Mouse (Mus musculus): ENCODE measurements around the gene Tmem89. TPM values are rescaled to one million over a fixed set of nuclear protein-coding genes. Genes with fewer than 3 reads are reported as not detected.

Gene Tmem89
- not detected for polyA plus RNA-seq (2017; shearing (Covaris generic))

DNA sequence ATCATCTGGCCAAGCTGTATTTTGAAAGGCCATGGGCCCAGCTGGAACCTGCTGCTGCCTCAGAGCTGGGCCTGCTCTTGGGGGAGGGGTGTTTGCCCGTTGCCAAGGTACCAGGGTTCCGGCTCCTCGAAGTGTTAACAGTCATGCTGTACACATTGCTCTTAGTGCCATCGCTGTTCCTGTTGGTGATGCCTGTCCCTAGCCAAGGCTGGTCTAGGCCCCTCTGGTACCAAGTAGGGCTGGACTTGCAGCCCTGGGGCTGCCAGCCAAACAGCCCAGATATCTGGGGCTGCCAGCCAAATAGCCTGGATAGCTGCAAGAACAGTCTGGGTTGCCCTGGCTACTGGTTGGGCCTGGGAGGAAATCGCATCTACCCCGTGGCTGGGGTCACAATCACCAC lies at the start of gene Tmem89:
Gene Tmem89 (plus strand): TSS at position 129 of the 400 bp plus-strand sequence.

DNA sequence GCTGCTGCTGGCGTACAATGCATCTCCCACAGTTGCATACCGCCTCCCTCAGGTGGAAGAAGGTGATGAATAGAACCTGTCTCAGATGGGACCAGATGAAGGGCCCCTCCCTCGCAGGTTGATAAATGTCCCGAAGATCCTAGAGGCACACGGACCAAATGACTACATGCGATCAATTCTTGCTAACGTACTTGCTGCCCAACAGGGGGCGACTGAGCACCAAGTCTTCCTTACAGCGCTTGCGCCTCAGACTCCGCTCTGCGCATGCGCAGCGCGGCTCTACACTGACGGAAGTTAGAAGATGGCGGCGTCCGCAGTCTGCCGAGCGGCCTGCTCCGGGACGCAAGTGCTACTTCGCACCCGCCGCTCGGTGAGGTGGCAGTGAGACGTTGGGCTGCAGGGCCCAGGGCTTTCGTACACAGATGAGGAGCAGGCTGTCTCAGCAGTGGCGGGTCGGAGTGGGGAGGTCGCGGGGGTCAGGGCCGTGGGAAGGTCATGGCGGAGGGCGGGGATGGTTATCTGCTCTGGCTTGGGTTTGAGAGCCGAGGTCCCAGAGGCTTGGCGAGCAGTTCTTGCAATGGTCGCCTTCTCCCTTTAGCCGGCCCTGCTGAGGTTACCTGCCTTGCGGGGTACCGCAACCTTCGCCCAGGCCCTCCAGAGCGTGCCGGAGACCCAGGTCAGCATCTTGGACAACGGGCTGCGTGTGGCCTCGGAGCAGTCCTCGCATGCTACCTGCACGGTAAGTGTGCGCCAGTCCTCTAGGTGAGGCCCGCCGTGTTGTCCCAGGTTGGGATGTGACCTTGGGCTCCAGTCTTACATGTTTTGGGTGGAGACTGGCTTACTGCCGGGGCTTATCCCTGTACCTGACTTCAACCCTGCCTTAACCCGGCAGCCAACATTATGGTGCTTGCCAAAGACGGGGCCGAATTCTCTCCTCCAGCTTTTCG lies 22.3 kb downstream of the Tmem89 start, which contains the start of gene Uqcrc1:
Gene Uqcrc1 (plus strand): TSS at position 216 of the 947 bp plus-strand sequence.

DNA sequence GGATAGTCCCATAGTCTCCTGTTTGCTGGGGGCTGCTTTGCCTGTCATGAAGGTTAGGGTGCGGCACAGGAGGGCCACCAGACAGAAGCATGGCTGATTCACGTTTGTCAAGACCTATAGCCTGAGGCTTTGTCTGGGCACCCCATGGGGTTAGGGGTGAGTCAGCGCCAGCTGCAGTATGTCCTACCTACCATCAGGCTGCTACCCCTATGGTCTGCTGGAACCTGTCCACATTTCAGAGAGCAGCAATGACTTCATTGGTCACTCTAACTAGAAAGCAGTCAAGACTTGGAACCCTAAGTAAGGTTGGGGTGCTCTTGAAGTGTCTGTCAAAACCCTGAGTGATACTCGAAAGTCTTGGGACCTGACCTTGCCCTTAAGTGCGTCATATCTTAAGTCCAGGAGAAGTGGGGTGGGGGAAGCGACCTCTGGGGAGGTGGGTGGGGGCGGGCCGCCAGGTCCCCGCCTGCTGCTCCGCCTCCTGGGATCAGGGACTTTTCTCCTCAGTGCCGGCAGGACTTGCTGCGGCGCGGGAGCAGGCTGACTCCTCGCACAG lies 38.7 kb downstream of the Tmem89 start, which contains the start of gene Col7a1:
Gene Col7a1 (plus strand): TSS at position 506 of the 556 bp plus-strand sequence.

Other genes starting within 250 kb of the Tmem89 start
- gene Prkar2a, start 225.3 kb upstream of the Tmem89 start, polyA plus RNA-seq (2017; shearing (Covaris generic)) = 3.0 TPM
- gene Ip6k2, start 130.8 kb upstream of the Tmem89 start, polyA plus RNA-seq (2017; shearing (Covaris generic)) = 15.2 TPM
- 7.7 TPM for gene Nckipsd, start 106.3 kb upstream of the Tmem89 start, polyA plus RNA-seq (2017; shearing (Covaris generic))
- gene Celsr3, start 88.3 kb upstream of the Tmem89 start, polyA plus RNA-seq (2017; shearing (Covaris generic)) = not detected
- 17.7 TPM for gene Slc26a6, start 61.3 kb upstream of the Tmem89 start, polyA plus RNA-seq (2017; shearing (Covaris generic))
- 386 TPM for gene Uqcrc1, start 22.0 kb downstream of the Tmem89 start, polyA plus RNA-seq (2017; shearing (Covaris generic))
- gene Col7a1, start 39.0 kb downstream of the Tmem89 start, polyA plus RNA-seq (2017; shearing (Covaris generic)) = 0.34 TPM
- not detected for gene Ucn2, start 71.4 kb downstream of the Tmem89 start, polyA plus RNA-seq (2017; shearing (Covaris generic))
- gene Pfkfb4, start 77.2 kb downstream of the Tmem89 start, polyA plus RNA-seq (2017; shearing (Covaris generic)) = 10.9 TPM
- 5,738 TPM for gene Shisa5, start 123.9 kb downstream of the Tmem89 start, polyA plus RNA-seq (2017; shearing (Covaris generic))
- gene Trex1, start 145.1 kb downstream of the Tmem89 start, polyA plus RNA-seq (2017; shearing (Covaris generic)) = 111 TPM
- 29.7 TPM for gene Atrip, start 159.5 kb downstream of the Tmem89 start, polyA plus RNA-seq (2017; shearing (Covaris generic))
- 18.2 TPM for gene Ccdc51, start 167.9 kb downstream of the Tmem89 start, polyA plus RNA-seq (2017; shearing (Covaris generic))
- 579 TPM for gene Tma7, start 168.0 kb downstream of the Tmem89 start, polyA plus RNA-seq (2017; shearing (Covaris generic))
- 4.1 TPM for gene Plxnb1, start 180.8 kb downstream of the Tmem89 start, polyA plus RNA-seq (2017; shearing (Covaris generic))
- not detected for gene Fbxw21, start 247.4 kb downstream of the Tmem89 start, polyA plus RNA-seq (2017; shearing (Covaris generic))

Measured in inflammation-experienced regulatory T-cells, adult 16 weeks (primary cell).